Mouse (Mus musculus): ENCODE results near the gene Hoxc6. TPM values are rescaled to one million over a fixed set of nuclear protein-coding genes. Genes with fewer than 3 reads are reported as not detected.

The Hoxc6 gene
- total and polyA plus RNA-seq, 3 experiments, result 12.0 to 37.1 (median 27.1) TPM

- TF ChIP-seq GATA2 (IDR thresholded peaks at IDR 0.05; ENCODE audit: borderline replicate concordance, low read depth, low read length), result no peak
- no peak for TF ChIP-seq GATA1 (IDR thresholded peaks at IDR 0.05; ENCODE audit: borderline replicate concordance, low read length)
- TF ChIP-seq CTCF (IDR thresholded peaks at IDR 0.05; ENCODE audit: low read depth, low read length), result no peak
- TF ChIP-seq POLR2AphosphoS5 (IDR thresholded peaks at IDR 0.05; ENCODE audit: insufficient replicate concordance, low read depth, low read length), result no peak
- no peak for TF ChIP-seq TAL1 (conservative IDR thresholded peaks at IDR 0.05; ENCODE audit: low read depth, low read length)
- Histone ChIP-seq H3K27me3 (ENCODE audit: insufficient read depth, low read length) (no peaks in the 10 kb centered on the region), H3K9me3 (replicated peaks) (no peaks in the 10 kb centered on the region), H3K4me1 (ENCODE audit: insufficient read depth, low read depth, low read length) (peaks cover 68% of the 10 kb centered on the region), H3K4me3 (ENCODE audit: low read depth, low read length) (peak overlapping the region; percentile 48; the same call in 1 of the 2 replicates), H3K36me3 (replicated peaks) (peaks cover 71% of the 10 kb centered on the region)
- DNase-seq (ENCODE audit: low spot score), result no peak
- no peak for ATAC-seq (ENCODE audit: extremely low read depth, insufficient number of reproducible peaks, low FRiP score, poor library complexity, severe bottlenecking)
Measured at GRCm38 (mm10) chr15:103038701-103039480, 40.8 kb downstream of the Hoxc6 start.

GRCm38 (mm10) chr15:103039609-103040008 is 41.6 kb downstream of the Hoxc6 start:
- Histone ChIP-seq H3K4me3 (ENCODE audit: low read depth, low read length) (no peak overlapping the region), H3K27me3 (ENCODE audit: insufficient read depth, low read length) (no peaks in the 10 kb centered on the region), H3K4me1 (ENCODE audit: insufficient read depth, low read depth, low read length) (peaks cover 66% of the 10 kb centered on the region), H3K36me3 (replicated peaks) (peaks cover 74% of the 10 kb centered on the region), H3K9me3 (replicated peaks) (no peaks in the 10 kb centered on the region)
- TF ChIP-seq GATA1 (IDR thresholded peaks at IDR 0.05; ENCODE audit: borderline replicate concordance, low read length) (no peak), GATA2 (IDR thresholded peaks at IDR 0.05; ENCODE audit: borderline replicate concordance, low read depth, low read length) (no peak), CTCF (IDR thresholded peaks at IDR 0.05; ENCODE audit: low read depth, low read length) (no peak), TAL1 (conservative IDR thresholded peaks at IDR 0.05; ENCODE audit: low read depth, low read length) (no peak)
- no peak for DNase-seq (ENCODE audit: low spot score)
- no peak for ATAC-seq (ENCODE audit: extremely low read depth, insufficient number of reproducible peaks, low FRiP score, poor library complexity, severe bottlenecking)

GRCm38 (mm10) chr15:103040601-103041000 is 42.5 kb downstream of the Hoxc6 start:
- DNase-seq (ENCODE audit: low spot score), result no peak
- TF ChIP-seq POLR2AphosphoS5 (IDR thresholded peaks at IDR 0.05; ENCODE audit: insufficient replicate concordance, low read depth, low read length) (no peak), TAL1 (conservative IDR thresholded peaks at IDR 0.05; ENCODE audit: low read depth, low read length) (no peak), GATA2 (IDR thresholded peaks at IDR 0.05; ENCODE audit: borderline replicate concordance, low read depth, low read length) (no peak), CTCF (IDR thresholded peaks at IDR 0.05; ENCODE audit: low read depth, low read length) (no peak), GATA1 (IDR thresholded peaks at IDR 0.05; ENCODE audit: borderline replicate concordance, low read length) (no peak)
- no peak overlapping the region for H3K4me3 ChIP-seq (ENCODE audit: low read depth, low read length)
- H3K36me3 ChIP-seq (replicated peaks), result peaks cover 79% of the 10 kb centered on the region
- peaks cover 68% of the 10 kb centered on the region for H3K4me1 ChIP-seq (ENCODE audit: insufficient read depth, low read depth, low read length)
- no peaks in the 10 kb centered on the region for H3K27me3 ChIP-seq (ENCODE audit: insufficient read depth, low read length)
- ATAC-seq (ENCODE audit: extremely low read depth, insufficient number of reproducible peaks, low FRiP score, poor library complexity, severe bottlenecking), result no peak
- no peaks in the 10 kb centered on the region for H3K9me3 ChIP-seq (replicated peaks)

- ATAC-seq (ENCODE audit: extremely low read depth, insufficient number of reproducible peaks, low FRiP score, poor library complexity, severe bottlenecking), result no peak
- TF ChIP-seq CTCF (IDR thresholded peaks at IDR 0.05; ENCODE audit: low read depth, low read length) (no peak), GATA1 (IDR thresholded peaks at IDR 0.05; ENCODE audit: borderline replicate concordance, low read length) (no peak), POLR2AphosphoS5 (IDR thresholded peaks at IDR 0.05; ENCODE audit: insufficient replicate concordance, low read depth, low read length) (no peak), TAL1 (conservative IDR thresholded peaks at IDR 0.05; ENCODE audit: low read depth, low read length) (no peak), GATA2 (IDR thresholded peaks at IDR 0.05; ENCODE audit: borderline replicate concordance, low read depth, low read length) (no peak)
- H3K36me3 ChIP-seq (replicated peaks), result peaks cover 76% of the 10 kb centered on the region
- H3K9me3 ChIP-seq (replicated peaks), result no peaks in the 10 kb centered on the region
- no peak for DNase-seq (ENCODE audit: low spot score)
- H3K4me3 ChIP-seq (ENCODE audit: low read depth, low read length), result no peak overlapping the region
- no peaks in the 10 kb centered on the region for H3K27me3 ChIP-seq (ENCODE audit: insufficient read depth, low read length)
- peaks cover 70% of the 10 kb centered on the region for H3K4me1 ChIP-seq (ENCODE audit: insufficient read depth, low read depth, low read length)
Measured at GRCm38 (mm10) chr15:103041613-103042012, 43.6 kb downstream of the Hoxc6 start.

- H3K9me3 ChIP-seq (replicated peaks), result no peaks in the 10 kb centered on the region
- H3K27me3 ChIP-seq (ENCODE audit: insufficient read depth, low read length), result no peaks in the 10 kb centered on the region
- peaks cover 64% of the 10 kb centered on the region for H3K4me1 ChIP-seq (ENCODE audit: insufficient read depth, low read depth, low read length)
- ATAC-seq (ENCODE audit: extremely low read depth, insufficient number of reproducible peaks, low FRiP score, poor library complexity, severe bottlenecking) (no peak), DNase-seq (ENCODE audit: low spot score) (no peak)
- H3K36me3 ChIP-seq (replicated peaks), result peaks cover 71% of the 10 kb centered on the region
- H3K4me3 ChIP-seq (ENCODE audit: low read depth, low read length), result no peak overlapping the region
- TF ChIP-seq GATA2 (IDR thresholded peaks at IDR 0.05; ENCODE audit: borderline replicate concordance, low read depth, low read length) (no peak), CTCF (IDR thresholded peaks at IDR 0.05; ENCODE audit: low read depth, low read length) (no peak), POLR2AphosphoS5 (IDR thresholded peaks at IDR 0.05; ENCODE audit: insufficient replicate concordance, low read depth, low read length) (no peak), GATA1 (IDR thresholded peaks at IDR 0.05; ENCODE audit: borderline replicate concordance, low read length) (no peak), TAL1 (conservative IDR thresholded peaks at IDR 0.05; ENCODE audit: low read depth, low read length) (no peak)
Measured at GRCm38 (mm10) chr15:103042209-103042608, 44.2 kb downstream of the Hoxc6 start.

- DNase-seq (ENCODE audit: low spot score), result no peak
- no peaks in the 10 kb centered on the region for H3K27me3 ChIP-seq (ENCODE audit: insufficient read depth, low read length)
Measured at GRCm38 (mm10) chr15:103051670-103052069, 53.6 kb downstream of the Hoxc6 start.

More at GRCm38 (mm10) chr15:103051670-103052069, 53.6 kb downstream of the Hoxc6 start:
- Histone ChIP-seq H3K9me3 (replicated peaks) (no peaks in the 10 kb centered on the region), H3K4me3 (ENCODE audit: low read depth, low read length) (no peak overlapping the region), H3K4me1 (ENCODE audit: insufficient read depth, low read depth, low read length) (peaks cover 45% of the 10 kb centered on the region), H3K36me3 (replicated peaks) (peaks cover 33% of the 10 kb centered on the region)
- TF ChIP-seq CTCF (IDR thresholded peaks at IDR 0.05; ENCODE audit: low read depth, low read length) (no peak), TAL1 (conservative IDR thresholded peaks at IDR 0.05; ENCODE audit: low read depth, low read length) (no peak), GATA2 (IDR thresholded peaks at IDR 0.05; ENCODE audit: borderline replicate concordance, low read depth, low read length) (no peak), POLR2AphosphoS5 (IDR thresholded peaks at IDR 0.05; ENCODE audit: insufficient replicate concordance, low read depth, low read length) (no peak), GATA1 (IDR thresholded peaks at IDR 0.05; ENCODE audit: borderline replicate concordance, low read length) (no peak)
- no peak for ATAC-seq (ENCODE audit: extremely low read depth, insufficient number of reproducible peaks, low FRiP score, poor library complexity, severe bottlenecking)
